Comparison of ENCODE assay signal across 12 mouse cellular contexts in genomic region chr13:90798791-90799542, GRCm38 (mm10).
DNase-seq lines count a peak whose midpoint lies in the region; ATAC-seq and TF ChIP-seq lines count a peak whose summit lies in the region.
"Had no signal": no experiment of that assay in that cellular context is flagged by ENCODE, and none has a peak within 500 bp of the region (broad histone marks: within the 10 kb centered on the region; RNA-seq: fewer than 3 reads in every experiment).

No protein-coding gene starts in this region.

- H3K27ac ChIP-seq in kidney, embryonic 15.5 days, result 0 out of 2 replicates have a peak overlapping the region, but pooled peaks have one; percentile 1
- no peak overlapping the region for H3K27ac ChIP-seq in liver, embryonic 13.5 days
- no peak overlapping the region for H3K27ac ChIP-seq in layer of hippocampus, adult 2 months
- H3K27ac ChIP-seq: heart, embryonic 15.5 days; neural tube, embryonic 13.5 days had no signal

- no peaks in the 10 kb centered on the region for H3K36me3 ChIP-seq in kidney, embryonic 15.5 days
- no peaks in the 10 kb centered on the region for H3K36me3 ChIP-seq in liver, embryonic 13.5 days
- H3K36me3 ChIP-seq: heart, embryonic 15.5 days; neural tube, embryonic 13.5 days had no signal

- no peak for TF ChIP-seq CTCF in layer of hippocampus, adult 2 months (conservative IDR thresholded peaks at IDR 0.05)

- no peak overlapping the region for H3K9ac ChIP-seq in kidney, embryonic 15.5 days
- H3K9ac ChIP-seq in liver, embryonic 13.5 days, result no peak overlapping the region
- H3K9ac ChIP-seq: heart, embryonic 15.5 days; neural tube, embryonic 13.5 days had no signal

- H3K4me1 ChIP-seq in kidney, embryonic 15.5 days, result peaks cover 18% of the 10 kb centered on the region
- H3K4me1 ChIP-seq in liver, embryonic 13.5 days (replicated peaks), result peaks cover 2% of the 10 kb centered on the region; the same call in 1 of the 2 replicates
- H3K4me1 ChIP-seq: heart, embryonic 15.5 days had no signal

- no peak overlapping the region for H3K4me2 ChIP-seq in kidney, embryonic 15.5 days
- no peak overlapping the region for H3K4me2 ChIP-seq in liver, embryonic 13.5 days
- H3K4me2 ChIP-seq: heart, embryonic 15.5 days; neural tube, embryonic 13.5 days had no signal

- peak; percentile 87 for ATAC-seq in kidney, embryonic 15.5 days (replicated peaks; ENCODE audit: low FRiP score)
- peak; percentile 36; the same call in 1 of the 2 replicates for ATAC-seq in liver, embryonic 13.5 days (ENCODE audit: low read depth)

- no peaks in the 10 kb centered on the region for H3K27me3 ChIP-seq in kidney, embryonic 15.5 days
- no peaks in the 10 kb centered on the region for H3K27me3 ChIP-seq in liver, embryonic 13.5 days
- H3K27me3 ChIP-seq: heart, embryonic 15.5 days; neural tube, embryonic 13.5 days had no signal

- DNase-seq in kidney, adult 8-10 months, result no peak
- peak; percentile 83 for DNase-seq in 3T3-L1 (ENCODE audit: low read depth, low spot score)
- peak; percentile 46 for DNase-seq in embryo, embryonic 10.5 days (ENCODE audit: low spot score)
- no peak for DNase-seq in liver, embryonic 13.5 days
- no peak for DNase-seq in retina, postnatal 1 day
- no peak for DNase-seq in layer of hippocampus, adult 2 months (ENCODE audit: low spot score in 2 of 2)
- DNase-seq in right cerebral cortex, postnatal 4 days, result no peak
- DNase-seq: cerebellum, adult 11 months; kidney, adult 2 months had no signal

- no peak overlapping the region for H3K4me3 ChIP-seq in kidney, embryonic 15.5 days (replicated peaks)
- no peak overlapping the region for H3K4me3 ChIP-seq in liver, embryonic 13.5 days (replicated peaks)
- no peak overlapping the region for H3K4me3 ChIP-seq in layer of hippocampus, adult 2 months
- H3K4me3 ChIP-seq: heart, embryonic 15.5 days; neural tube, embryonic 13.5 days had no signal

- H3K9me3 ChIP-seq in kidney, embryonic 15.5 days (replicated peaks), result no peaks in the 10 kb centered on the region
- H3K9me3 ChIP-seq in liver, embryonic 13.5 days (replicated peaks), result no peaks in the 10 kb centered on the region
- H3K9me3 ChIP-seq: heart, embryonic 15.5 days; neural tube, embryonic 13.5 days had no signal

- WGBS in kidney, embryonic 15.5 days, result 17% methylated on average over 6 of the region's 6 CpGs
- 21% methylated on average over 6 of the region's 6 CpGs for WGBS in liver, embryonic 13.5 days (ENCODE audit: insufficient replicate concordance)

Comparison
In these comparisons a context has a peak if more than half of its experiments do, and no peak if none do; other contexts are left out.
1. DNase-seq: peak in 3T3-L1 (single experiment) and embryo, embryonic 10.5 days (single experiment); none in kidney, adult 8-10 months (0 of 2), liver, embryonic 13.5 days (single experiment), retina, postnatal 1 day (single experiment), layer of hippocampus, adult 2 months (0 of 2) and right cerebral cortex, postnatal 4 days (single experiment).